Comparison of ENCODE assay signal across 7 mouse cellular contexts in the genomic region with DNA sequence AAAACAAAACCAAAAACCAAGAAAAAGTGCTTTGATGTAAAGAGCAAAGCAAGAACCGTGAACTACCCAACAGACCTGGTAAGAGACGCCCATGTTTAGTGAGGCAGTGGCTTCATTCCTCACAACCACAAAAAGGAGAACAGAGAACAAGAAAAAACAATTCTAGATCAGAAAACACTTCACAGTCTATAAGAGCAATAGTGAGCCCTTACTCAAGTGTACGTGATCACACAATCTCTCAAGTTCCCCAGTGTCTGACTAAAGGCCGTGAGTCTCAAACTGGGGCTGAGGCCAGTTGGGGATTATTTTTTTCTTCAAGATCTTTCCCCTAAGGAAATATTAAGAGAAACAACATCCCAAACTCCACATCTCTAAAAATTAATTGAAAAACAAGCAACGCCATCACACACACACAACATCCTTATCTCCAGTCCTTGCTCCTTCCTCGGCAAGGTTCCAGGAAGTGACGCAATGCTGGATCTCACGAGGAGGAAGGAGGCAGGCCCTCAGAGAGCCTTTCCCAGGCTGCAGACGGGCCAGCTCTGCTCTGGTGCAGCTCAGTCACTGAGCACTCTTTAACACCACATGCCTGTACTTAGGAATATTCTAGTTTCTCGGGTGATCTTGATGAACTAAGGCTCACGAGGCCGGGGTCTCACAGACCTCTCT. TPM values are rescaled to one million over a fixed set of nuclear protein-coding genes. Genes with fewer than 3 reads are reported as not detected.
DNase-seq lines count a peak whose midpoint lies in the region; ATAC-seq lines count a peak whose summit lies in the region.

No protein-coding gene starts in this region.

- WGBS in heart, embryonic 11.5 days (ENCODE audit: insufficient replicate concordance) = 58% methylated on average over 12 of the region's 12 CpGs
- WGBS in midbrain, embryonic 10.5 days = 87% methylated on average over 12 of the region's 12 CpGs

- H3K4me2 ChIP-seq in heart, embryonic 11.5 days = peak overlapping the region; percentile 20

- H3K4me3 ChIP-seq in heart, embryonic 11.5 days (ENCODE audit: low read depth, low read length) = no peak overlapping the region
- H3K4me3 ChIP-seq in midbrain, embryonic 10.5 days = no peak overlapping the region

- H3K9me3 ChIP-seq in heart, embryonic 11.5 days (replicated peaks; ENCODE audit: control insufficient read depth, low read length) = peaks cover 7% of the 10 kb centered on the region
- H3K9me3 ChIP-seq in midbrain, embryonic 10.5 days (replicated peaks) = no peaks in the 10 kb centered on the region

- no peak overlapping the region for H3K9ac ChIP-seq in heart, embryonic 11.5 days (ENCODE audit: low read depth, low read length)

- H3K27ac ChIP-seq in heart, embryonic 11.5 days (ENCODE audit: low read depth, low read length) = peak overlapping the region; percentile 70
- H3K27ac ChIP-seq in midbrain, embryonic 10.5 days (replicated peaks) = no peak overlapping the region

- H3K36me3 ChIP-seq in heart, embryonic 11.5 days (ENCODE audit: control insufficient read depth, insufficient read depth, low read length) = no peaks in the 10 kb centered on the region
- H3K36me3 ChIP-seq in midbrain, embryonic 10.5 days = no peaks in the 10 kb centered on the region

- DNase-seq in MEL-GATA-1-ER (ENCODE audit: extremely low read depth, low read depth) = peak; percentile 82
- DNase-seq in adrenal gland, postnatal 36 days = peak; percentile 89 to 90
- DNase-seq in kidney, postnatal 4 days = peak; percentile 89 to 92
- DNase-seq in naive thymus-derived CD4-positive, alpha-beta T cell, adult 2 months (ENCODE audit: low read depth) = peak; percentile 62
- no peak for DNase-seq in embryo, embryonic 11 days
- DNase-seq in midbrain, embryonic 10.5 days (ENCODE audit: low spot score) = no peak

- H3K4me1 ChIP-seq in heart, embryonic 11.5 days (ENCODE audit: control insufficient read depth, insufficient read depth, low read length) = peaks cover 14% of the 10 kb centered on the region; the same call in 1 of the 2 replicates
- H3K4me1 ChIP-seq in midbrain, embryonic 10.5 days = peaks cover under 1% of the 10 kb centered on the region; the same call in 1 of the 2 replicates

- no peaks in the 10 kb centered on the region for H3K27me3 ChIP-seq in heart, embryonic 11.5 days (ENCODE audit: control insufficient read depth, insufficient read depth, low read length)
- H3K27me3 ChIP-seq in midbrain, embryonic 10.5 days (ENCODE audit: low read depth, poor library complexity, severe bottlenecking) = no peaks in the 10 kb centered on the region

- peak; percentile 58; the same call in 1 of the 2 replicates for ATAC-seq in heart, embryonic 11.5 days (replicated peaks; ENCODE audit: insufficient number of reproducible peaks, low FRiP score, low TSS enrichment)

RNA-seq across cellular contexts. Expression of a gene that starts 12.4 kb away (rescaled TPM):
- total RNA-seq in adrenal gland, postnatal 36 days (2021) = 10 to 100 TPM; 68.7 to 78.5 TPM
- polyA plus RNA-seq in heart, embryonic 11.5 days (2014; fragmentation: Nextera tagmentation; extraction: Ambion mirVana) = 80.0 and 86.9 TPM in 2 replicates
- polyA plus RNA-seq in midbrain, embryonic 10.5 days (2016; fragmentation: Nextera tagmentation; extraction: Ambion mirVana) = 90.8 and 95.5 TPM in 2 replicates

Comparison
In these comparisons a context has a peak if more than half of its experiments do, and no peak if none do; other contexts are left out.
1. DNase-seq: peak in MEL-GATA-1-ER (single experiment), adrenal gland, postnatal 36 days (2 of 2), kidney, postnatal 4 days (2 of 2) and naive thymus-derived CD4-positive, alpha-beta T cell, adult 2 months (single experiment); none in embryo, embryonic 11 days (single experiment) and midbrain, embryonic 10.5 days (single experiment).